Mouse (Mus musculus) embryonic facial prominence, embryonic 13.5 days (tissue): ENCODE measurements at regions not wholly inside any gene's neighbourhood (a gene's known extent, or its start where the extent isn't known, plus 50 kb on each side); places are given as distances from the start of the nearest gene placed in this dataset.

Experiments
- ATAC-seq: fragments of 200-750 bp; cut with Nextera tagmentation; 2 replicates; pipeline ENCODE4 v1.8.0; 2017; ENCODE audit warnings: low read depth; ENCODE audit not compliant: insufficient number of reproducible peaks, insufficient read depth, low FRiP score, low TSS enrichment
- H3K27ac ChIP-seq: fragments of 300-500 bp; sonication (generic); 2 replicates; pipeline ENCODE4 v1.5.1; 2015; ENCODE audit warnings: moderate library complexity, mild to moderate bottlenecking, inconsistent platforms
- H3K27me3 ChIP-seq: fragments of 300-500 bp; sonication (generic); 2 replicates; pipeline ENCODE4 v1.6.1; 2015; ENCODE audit warnings: mild to moderate bottlenecking, inconsistent platforms
- H3K36me3 ChIP-seq: fragments of 300-500 bp; sonication (generic); 2 replicates; pipeline ENCODE4 v1.6.1; 2015; ENCODE audit warnings: mild to moderate bottlenecking, inconsistent platforms
- H3K4me1 ChIP-seq: fragments of 300-500 bp; sonication (generic); 2 replicates; pipeline ENCODE4 v1.6.1; 2015; ENCODE audit warnings: inconsistent platforms
- H3K4me2 ChIP-seq: fragments of 300-500 bp; sonication (generic); 2 replicates; pipeline ENCODE4 v1.6.1; 2015; ENCODE audit warnings: moderate library complexity, mild to moderate bottlenecking, inconsistent platforms
- H3K4me3 ChIP-seq: fragments of 300-500 bp; sonication (generic); 2 replicates; pipeline ENCODE4 v1.5.1; 2015; ENCODE audit warnings: mild to moderate bottlenecking, inconsistent platforms
- H3K9ac ChIP-seq: fragments of 300-500 bp; sonication (generic); 2 replicates; pipeline ENCODE4 v1.6.1; 2015; ENCODE audit warnings: mild to moderate bottlenecking, inconsistent platforms
- H3K9me3 ChIP-seq: fragments of 300-500 bp; sonication (generic); 2 replicates; pipeline ENCODE4 v1.6.1; 2016; ENCODE audit warnings: inconsistent platforms
- WGBS: fragments of 180-500 bp; shearing (Covaris S2); methylation state at CpG from one replicate; pipeline ENCODE4 v1.1.7; 2015; ENCODE audit warnings: mixed read lengths; 5-methylcytosine and 5-hydroxymethylcytosine counted together

- no peak for ATAC-seq
- Histone ChIP-seq H3K27ac (no peak overlapping the region), H3K9ac (no peak overlapping the region), H3K36me3 (no peaks in the 10 kb centered on the region), H3K27me3 (no peaks in the 10 kb centered on the region; the same call in 1 of the 2 replicates), H3K4me1 (peaks cover 59% of the 10 kb centered on the region), H3K9me3 (no peaks in the 10 kb centered on the region), H3K4me2 (no peak overlapping the region), H3K4me3 (no peak overlapping the region)
- 69% methylated on average over 6 of the region's 6 CpGs for WGBS
Observed at GRCm38 (mm10) chr16:29879665-29880064, 184.5 kb upstream of the Hes1 start.

- 33% methylated on average over 12 of the region's 12 CpGs for WGBS
- Histone ChIP-seq H3K36me3 (no peaks in the 10 kb centered on the region), H3K4me3 (no peak overlapping the region), H3K9ac (no peak overlapping the region), H3K27me3 (no peaks in the 10 kb centered on the region; the same call in 1 of the 2 replicates), H3K4me1 (peaks cover 60% of the 10 kb centered on the region), H3K4me2 (no peak overlapping the region), H3K27ac (no peak overlapping the region), H3K9me3 (no peaks in the 10 kb centered on the region)
- ATAC-seq: no peak
Observed at GRCm38 (mm10) chr16:29881497-29881896, 182.7 kb upstream of the Hes1 start.

GRCm38 (mm10) chr16:29882226-29882972 is 181.8 kb upstream of the Hes1 start:
- H3K36me3 ChIP-seq: no peaks in the 10 kb centered on the region
- H3K9me3 ChIP-seq: no peaks in the 10 kb centered on the region
- H3K27me3 ChIP-seq: no peaks in the 10 kb centered on the region; the same call in 1 of the 2 replicates
- no peak overlapping the region for H3K9ac ChIP-seq
- peak; percentile 69 for ATAC-seq
- no peak overlapping the region for H3K4me3 ChIP-seq
- H3K4me2 ChIP-seq: peak overlapping the region; percentile 20; the same call in 1 of the 2 replicates
- H3K27ac ChIP-seq: peak overlapping the region; percentile 60
- H3K4me1 ChIP-seq: peaks cover 57% of the 10 kb centered on the region
- 25% methylated on average over 10 of the region's 10 CpGs for WGBS

- H3K4me3 ChIP-seq: no peak overlapping the region
- WGBS: 14% methylated on average over 10 of the region's 10 CpGs
- no peak overlapping the region for H3K9ac ChIP-seq
- no peaks in the 10 kb centered on the region; the same call in 1 of the 2 replicates for H3K27me3 ChIP-seq
- no peak overlapping the region for H3K4me2 ChIP-seq
- H3K9me3 ChIP-seq: no peaks in the 10 kb centered on the region
- ATAC-seq: peak; percentile 64; the same call in 1 of the 2 replicates
- H3K36me3 ChIP-seq: no peaks in the 10 kb centered on the region
- no peak overlapping the region for H3K27ac ChIP-seq
- peaks cover 56% of the 10 kb centered on the region for H3K4me1 ChIP-seq
Observed at GRCm38 (mm10) chr16:29883252-29883992, 180.8 kb upstream of the Hes1 start.

- no peaks in the 10 kb centered on the region for H3K27me3 ChIP-seq
- H3K4me3 ChIP-seq: no peak overlapping the region
- 66% methylated on average over 4 of the region's 4 CpGs for WGBS
- H3K9me3 ChIP-seq: no peaks in the 10 kb centered on the region
- no peaks in the 10 kb centered on the region for H3K36me3 ChIP-seq
- no peak for ATAC-seq
- no peak overlapping the region for H3K4me2 ChIP-seq
- H3K27ac ChIP-seq: no peak overlapping the region
- H3K4me1 ChIP-seq: peaks cover 51% of the 10 kb centered on the region
- H3K9ac ChIP-seq: no peak overlapping the region
Observed at GRCm38 (mm10) chr16:29884899-29885298, 179.3 kb upstream of the Hes1 start.

GRCm38 (mm10) chr16:29886755-29887154 is 177.4 kb upstream of the Hes1 start:
- ATAC-seq: no peak
- Histone ChIP-seq H3K27ac (no peak overlapping the region), H3K36me3 (no peaks in the 10 kb centered on the region), H3K9ac (no peak overlapping the region), H3K9me3 (no peaks in the 10 kb centered on the region), H3K4me3 (no peak overlapping the region), H3K4me2 (no peak overlapping the region), H3K27me3 (no peaks in the 10 kb centered on the region), H3K4me1 (peaks cover 44% of the 10 kb centered on the region)
- WGBS: 80% methylated on average over 4 of the region's 4 CpGs

- Histone ChIP-seq H3K27me3 (no peaks in the 10 kb centered on the region), H3K4me2 (no peak overlapping the region), H3K27ac (no peak overlapping the region), H3K4me3 (no peak overlapping the region), H3K9ac (no peak overlapping the region), H3K36me3 (no peaks in the 10 kb centered on the region), H3K9me3 (no peaks in the 10 kb centered on the region), H3K4me1 (peaks cover 33% of the 10 kb centered on the region)
- 16% methylated on average over 4 of the region's 4 CpGs for WGBS
- ATAC-seq: no peak
Observed at GRCm38 (mm10) chr16:29889346-29889745, 174.8 kb upstream of the Hes1 start.

GRCm38 (mm10) chr16:29891472-29891871 is 172.7 kb upstream of the Hes1 start:
- H3K4me2 ChIP-seq: no peak overlapping the region
- H3K4me1 ChIP-seq: peaks cover 29% of the 10 kb centered on the region
- no peaks in the 10 kb centered on the region for H3K9me3 ChIP-seq
- H3K4me3 ChIP-seq: no peak overlapping the region
- no peak overlapping the region for H3K9ac ChIP-seq
- H3K27me3 ChIP-seq: no peaks in the 10 kb centered on the region
- no peaks in the 10 kb centered on the region for H3K36me3 ChIP-seq
- ATAC-seq: no peak
- 48% methylated on average over 7 of the region's 7 CpGs for WGBS
- H3K27ac ChIP-seq: no peak overlapping the region

- H3K27me3 ChIP-seq: no peaks in the 10 kb centered on the region
- peak overlapping the region; percentile 82 for H3K27ac ChIP-seq
- H3K9me3 ChIP-seq: no peaks in the 10 kb centered on the region
- ATAC-seq: peak; percentile 74; the same call in 1 of the 2 replicates
- WGBS: 24% methylated on average over 21 of the region's 21 CpGs
- H3K4me2 ChIP-seq: peak overlapping the region; percentile 39
- H3K9ac ChIP-seq: peak overlapping the region; percentile 27; the same call in 1 of the 2 replicates
- H3K4me3 ChIP-seq: no peak overlapping the region
- no peaks in the 10 kb centered on the region for H3K36me3 ChIP-seq
- peaks cover 29% of the 10 kb centered on the region for H3K4me1 ChIP-seq
Observed at GRCm38 (mm10) chr16:29893871-29894828, 170.0 kb upstream of the Hes1 start.

- 88% methylated on average over 4 of the region's 4 CpGs for WGBS
- Histone ChIP-seq H3K4me2 (no peak overlapping the region), H3K27ac (no peak overlapping the region), H3K4me3 (no peak overlapping the region), H3K36me3 (no peaks in the 10 kb centered on the region), H3K9ac (no peak overlapping the region), H3K9me3 (no peaks in the 10 kb centered on the region), H3K4me1 (peaks cover 23% of the 10 kb centered on the region), H3K27me3 (no peaks in the 10 kb centered on the region)
- ATAC-seq: no peak
Observed at GRCm38 (mm10) chr16:29896393-29896792, 167.8 kb upstream of the Hes1 start.

- Histone ChIP-seq H3K9me3 (no peaks in the 10 kb centered on the region), H3K27me3 (no peaks in the 10 kb centered on the region), H3K9ac (no peak overlapping the region), H3K4me2 (no peak overlapping the region), H3K27ac (no peak overlapping the region), H3K36me3 (no peaks in the 10 kb centered on the region), H3K4me3 (no peak overlapping the region), H3K4me1 (peaks cover 42% of the 10 kb centered on the region)
- 26% methylated on average over 8 of the region's 8 CpGs for WGBS
- no peak for ATAC-seq
Observed at GRCm38 (mm10) chr16:29903510-29903909, 160.7 kb upstream of the Hes1 start.
